Mouse (Mus musculus) left cerebral cortex, postnatal 14 days (tissue): Measurements from ENCODE around the gene Gm8271. TPM values are rescaled to one million over a fixed set of nuclear protein-coding genes. Genes with fewer than 3 reads are reported as not detected.
"Not testable (repeated sequence)": the region's sequence is repeated elsewhere in the genome, so short reads cannot be mapped to it uniquely, and the experiment has no call there.

Source experiments
- DNase-seq, 2 experiments: peaks; one replicate each; pipeline ENCODE4 v3.0.0; 2021 to 2022; ENCODE audit warnings: low spot score in 2 of 2, mixed read lengths in 1 of 2
- intact Hi-C: fragments of 180-260 bp; cut with DNase I; formaldehyde crosslinking; loops from one replicate; pipeline ENCODE4 v1.15.1; 2025
- long read RNA-seq, 2 experiments: library from polyadenylated mRNA; stranded (forward); transcript quantifications; one replicate each; pipeline ENCODE4 v2.0.0; 2021
- total RNA-seq, 2 experiments: library from RNA; stranded (reverse); gene quantifications; 2 replicates each; pipeline ENCODE4 v1.2.3; 2021

Gene Gm8271
- not detected for total RNA-seq
- long read RNA-seq, experiment 1, result 0 reads
- long read RNA-seq, experiment 2, result 0 reads

- intact Hi-C loops, result not testable (repeated sequence)
These were observed at the start of gene Gm8271 for GRCm38 (mm10) chr14:5185493-5185892. Gene Gm8271 (plus strand): TSS chr14:5185793.

DNA sequence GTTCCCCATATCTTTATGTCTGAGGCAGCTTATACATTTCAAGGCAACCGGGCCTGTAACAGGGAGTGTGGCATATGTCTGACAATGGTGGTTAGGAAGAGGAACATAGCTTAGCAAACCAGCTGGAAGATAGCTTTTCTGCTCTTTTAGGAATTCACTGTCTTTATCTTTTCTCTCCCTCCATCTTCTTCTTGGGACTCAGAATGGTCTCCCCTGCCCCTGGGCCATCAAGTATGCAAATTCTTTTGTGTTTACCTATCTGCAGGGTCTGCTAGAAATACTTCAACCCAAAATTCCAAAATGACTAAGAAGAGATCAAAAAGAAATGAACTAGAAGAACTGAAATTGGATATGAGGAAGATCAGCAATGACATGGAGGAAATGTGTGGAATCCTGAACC, 21.4 kb upstream of the Gm8271 start, which contains the start of gene Gm3317:
Gene Gm3317 (plus strand): TSS at position 301 of the 400 bp plus-strand sequence.
- DNase-seq, intact Hi-C loops: not testable (repeated sequence)

More at GRCm38 (mm10) chr14:5185493-5185892, at the start of gene Gm8271:
- DNase-seq, result not testable (repeated sequence)

Other genes with a start within 250 kb of the Gm8271 start
- gene Gm8297, start 201.9 kb upstream of the Gm8271 start, total RNA-seq, result not detected
- gene Gm3298, start 169.9 kb upstream of the Gm8271 start, total RNA-seq, result not detected
- gene 4930555G01Rik, start 135.2 kb upstream of the Gm8271 start, total RNA-seq, result not detected
- 1 to 10 TPM; 2.7 to 3.1 TPM for gene Gm8281, start 114.8 kb upstream of the Gm8271 start, total RNA-seq
- gene Gm8279, start 54.3 kb upstream of the Gm8271 start, total RNA-seq, result not detected
- not detected for gene Gm3317, start 21.3 kb upstream of the Gm8271 start, total RNA-seq
- gene Gm3526, start 74.8 kb downstream of the Gm8271 start, total RNA-seq, result not detected
- gene Gm3542, start 149.1 kb downstream of the Gm8271 start, total RNA-seq, result not detected
- gene Gm3500, start 203.3 kb downstream of the Gm8271 start, total RNA-seq, result not detected